Mouse (Mus musculus): ENCODE data around the gene Ucp2.

Ucp2 gene

DNA sequence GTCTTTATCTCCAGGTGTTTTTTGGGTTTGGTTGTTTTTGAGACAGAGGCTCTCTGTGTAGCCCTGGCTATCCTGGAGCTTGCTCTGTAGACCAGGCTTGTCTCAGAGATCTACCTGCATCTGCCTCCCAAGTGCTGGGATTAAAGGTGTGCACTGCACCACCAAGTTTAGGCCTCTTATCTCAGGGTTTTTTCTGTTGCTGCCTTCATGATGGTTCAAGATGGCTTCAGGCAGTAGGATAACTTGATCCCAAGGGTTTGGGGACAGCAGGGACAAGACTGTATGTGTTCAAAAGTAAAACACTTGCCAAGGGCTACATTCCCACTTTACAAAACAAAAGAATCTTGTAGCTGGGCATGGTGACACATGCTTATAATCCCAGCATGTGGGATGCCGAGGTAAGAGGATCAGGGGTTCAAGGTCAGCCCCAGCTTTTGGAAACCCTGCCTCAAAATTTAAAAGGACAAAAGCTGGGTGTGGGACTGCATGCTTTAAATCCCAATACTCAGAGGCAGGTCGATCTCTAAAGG is 8.8 kb downstream of the Ucp2 start:
- DNase-seq (ENCODE audit: low spot score in 2 of 2), result peak in 1 of 2 experiments; percentile 37

DNA sequence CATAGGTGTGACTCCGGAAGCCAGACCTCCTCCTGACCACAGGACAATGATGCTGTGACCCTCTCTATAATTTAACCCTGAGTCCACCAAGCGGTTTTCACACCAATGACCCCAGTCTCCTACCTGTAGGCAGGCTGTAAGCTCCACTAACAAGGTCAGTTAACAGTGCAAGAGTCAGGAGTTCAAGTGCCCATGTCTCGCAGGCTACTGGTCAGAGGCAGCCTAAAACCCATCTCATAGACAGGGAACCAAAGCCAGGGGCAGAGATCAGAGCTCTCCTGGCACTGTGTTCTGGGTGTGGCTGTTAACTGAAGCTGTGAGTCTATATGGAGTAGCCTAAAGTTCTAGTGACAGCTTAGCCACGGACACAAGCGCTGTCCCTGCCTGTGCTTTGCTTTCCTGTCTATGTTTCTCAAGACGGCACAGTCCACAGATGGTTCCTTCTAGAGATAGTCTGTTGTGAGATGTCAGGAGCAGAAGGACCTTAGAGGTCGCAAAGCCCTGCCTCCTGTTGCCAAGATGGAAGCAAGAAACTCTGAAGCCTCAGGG is 9.3 kb downstream of the Ucp2 start:
- peak; percentile 50 to 57 for DNase-seq (ENCODE audit: low spot score in 2 of 2)

DNA sequence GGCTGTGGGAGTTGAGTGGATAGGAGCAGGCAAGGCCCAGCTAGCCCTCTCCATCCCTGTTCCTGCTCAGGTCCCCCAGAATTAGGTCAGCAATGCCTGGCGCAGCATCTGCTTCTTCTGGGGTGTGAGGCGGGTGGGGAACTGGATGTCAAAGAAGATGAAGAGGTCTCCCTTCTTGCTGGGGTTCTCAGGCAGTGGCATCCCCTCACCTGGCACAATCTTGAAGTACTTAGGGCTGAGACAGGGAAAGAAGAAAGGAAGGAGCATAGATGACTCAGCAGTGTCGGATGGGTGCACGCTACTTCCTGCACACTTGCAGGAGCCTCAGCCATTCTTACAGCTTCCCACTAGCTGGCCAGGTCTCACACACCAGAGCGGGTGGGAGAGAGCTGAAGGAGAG is 9.9 kb downstream of the Ucp2 start:
- DNase-seq (ENCODE audit: low spot score in 2 of 2), result peak; percentile 50 to 52

- DNase-seq (ENCODE audit: low spot score in 2 of 2), result peak; percentile 24 to 31
These were observed 11.8 kb downstream of the Ucp2 start for GRCm38 (mm10) chr7:100504740-100505487.

DNA sequence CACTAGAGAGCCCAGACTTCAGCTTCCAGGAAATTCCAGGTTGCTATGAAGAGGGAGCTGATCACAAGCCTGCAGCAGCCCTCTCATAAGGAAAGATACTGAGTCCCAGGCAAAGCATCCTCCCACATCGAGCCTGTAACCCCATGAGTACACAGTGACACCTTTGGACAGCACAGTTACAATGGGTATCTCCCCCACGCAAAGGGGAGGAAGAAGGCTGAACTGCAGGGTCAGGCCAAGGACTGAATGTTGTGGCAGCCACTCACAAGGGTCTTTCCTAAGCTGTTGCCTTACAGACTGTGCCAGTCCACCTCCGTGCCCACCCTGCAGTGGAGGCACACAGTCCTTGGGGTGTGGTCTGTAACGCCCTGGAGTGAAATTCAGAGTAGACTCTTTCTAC is 13.4 kb downstream of the Ucp2 start:
- DNase-seq (ENCODE audit: low spot score in 2 of 2), result peak in 1 of 2 experiments; percentile 19

DNA sequence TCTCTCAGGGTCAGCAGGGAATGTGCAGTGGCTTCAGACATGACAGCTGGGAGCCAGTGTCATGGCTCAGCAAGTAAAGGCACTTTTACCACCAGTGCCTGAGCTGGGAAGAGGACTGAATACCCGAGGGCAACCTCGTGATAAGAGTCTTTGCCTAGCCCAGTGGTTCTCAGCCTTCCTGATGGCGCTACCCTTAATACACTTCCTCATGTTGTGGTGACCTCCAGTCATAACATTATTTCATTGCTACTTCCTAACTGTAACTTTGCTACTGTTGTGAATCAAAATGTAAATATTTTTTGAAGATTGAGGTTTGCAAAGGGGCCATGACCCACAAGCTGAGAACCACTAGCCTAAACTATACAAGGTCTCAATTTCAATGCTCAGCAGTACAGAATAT is 15.5 kb downstream of the Ucp2 start:
- no peak for DNase-seq (ENCODE audit: low spot score in 2 of 2)

- DNase-seq (ENCODE audit: low spot score in 2 of 2), result no peak
These were observed 18.5 kb downstream of the Ucp2 start for GRCm38 (mm10) chr7:100511602-100512001.

DNA sequence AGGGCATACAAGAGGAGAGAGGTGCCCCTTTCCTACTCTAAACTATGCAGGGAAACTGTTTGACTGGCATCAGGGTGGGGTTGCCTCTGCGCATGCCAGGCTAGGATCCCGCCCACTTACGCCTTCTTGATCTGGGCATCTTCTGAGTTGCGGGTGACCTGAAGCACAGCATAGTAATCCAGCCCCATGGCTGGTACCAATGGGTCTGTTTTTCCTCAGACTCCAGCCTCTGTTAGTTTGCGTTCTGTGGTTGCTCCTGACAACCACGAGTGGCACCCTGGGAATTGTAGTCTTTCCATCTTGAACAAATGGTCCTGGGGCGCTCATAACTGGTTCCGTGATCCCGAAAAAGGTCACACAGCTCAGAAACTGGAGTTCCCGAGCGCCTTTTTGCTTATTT is 21.4 kb downstream of the Ucp2 start, which contains the start of gene Dnajb13:
Gene Dnajb13 (minus strand): TSS at position 388 of the 400 bp plus-strand sequence.
- DNase-seq (ENCODE audit: low spot score in 2 of 2), result no peak

- no peak for DNase-seq (ENCODE audit: low spot score in 2 of 2)
These were observed 27.1 kb downstream of the Ucp2 start for GRCm38 (mm10) chr7:100520204-100520603.

- peak; percentile 83 to 91 for DNase-seq (ENCODE audit: low spot score in 2 of 2)
These were observed 27.6 kb downstream of the Ucp2 start for GRCm38 (mm10) chr7:100520663-100521285.

GRCm38 (mm10) chr7:100522222-100522621 is 29.1 kb downstream of the Ucp2 start:
- no peak for DNase-seq (ENCODE audit: low spot score in 2 of 2)

DNA sequence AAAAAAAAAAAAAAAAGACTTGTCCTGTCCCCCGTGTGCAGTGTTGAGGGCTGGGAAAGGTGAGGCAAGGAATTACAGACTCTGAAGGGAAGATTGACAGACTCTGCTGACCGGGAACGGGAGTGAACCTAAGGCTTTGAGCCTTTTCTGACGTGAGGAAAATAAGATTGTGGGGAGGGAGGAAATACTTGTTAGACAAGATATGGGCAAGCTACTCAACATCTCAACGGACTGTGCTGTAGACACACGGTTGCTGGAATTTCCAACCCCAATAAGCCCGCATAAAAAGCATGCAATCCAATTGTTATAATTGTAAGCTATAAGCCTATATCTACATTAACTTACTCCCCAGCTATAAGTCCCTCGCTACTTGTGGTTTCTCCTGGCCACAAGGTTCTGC is 31.5 kb downstream of the Ucp2 start:
- no peak for DNase-seq (ENCODE audit: low spot score in 2 of 2)

DNA sequence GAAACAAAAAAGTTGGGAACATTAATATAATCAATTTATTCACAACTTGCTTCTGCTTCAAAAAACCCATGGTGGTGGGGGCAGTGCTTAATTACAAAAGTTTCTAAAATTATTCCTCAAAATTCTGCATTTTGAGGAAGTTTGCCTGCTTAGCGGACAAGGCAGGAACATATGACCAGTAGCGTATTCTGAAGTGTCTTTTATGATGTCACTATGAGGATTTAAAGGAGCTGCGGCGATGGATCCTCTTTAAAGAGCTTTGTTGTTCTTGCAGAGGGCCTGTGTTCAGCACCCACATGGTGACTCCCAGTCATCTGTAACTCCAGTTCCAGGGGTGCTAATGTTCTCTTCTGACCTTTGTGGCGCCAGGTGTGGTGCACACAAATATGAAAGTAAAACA is 37.6 kb downstream of the Ucp2 start:
- no peak for DNase-seq (ENCODE audit: low spot score in 2 of 2)

GRCm38 (mm10) chr7:100533503-100533902 is 40.4 kb downstream of the Ucp2 start:
- no peak for DNase-seq (ENCODE audit: low spot score in 2 of 2)

GRCm38 (mm10) chr7:100534216-100534615 is 41.1 kb downstream of the Ucp2 start:
- no peak for DNase-seq (ENCODE audit: low spot score in 2 of 2)

DNA sequence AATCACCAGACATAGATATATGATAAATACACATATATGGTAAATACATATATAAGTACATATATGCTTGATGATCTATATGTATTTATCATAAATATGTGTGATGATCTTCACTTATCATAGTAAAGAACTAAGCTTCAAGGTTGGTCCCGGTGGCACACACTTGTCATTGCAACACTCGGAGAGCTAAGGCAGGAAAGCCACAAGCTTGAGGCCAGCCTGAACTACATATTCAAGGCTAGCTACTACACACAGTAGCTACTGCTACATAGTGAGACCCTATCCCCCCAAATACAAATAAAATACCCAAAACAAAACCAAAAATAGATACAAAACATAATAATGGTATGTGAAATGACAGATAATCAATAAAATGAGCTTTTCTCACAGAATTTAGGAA is 42.7 kb downstream of the Ucp2 start:
- DNase-seq (ENCODE audit: low spot score in 2 of 2), result no peak

DNA sequence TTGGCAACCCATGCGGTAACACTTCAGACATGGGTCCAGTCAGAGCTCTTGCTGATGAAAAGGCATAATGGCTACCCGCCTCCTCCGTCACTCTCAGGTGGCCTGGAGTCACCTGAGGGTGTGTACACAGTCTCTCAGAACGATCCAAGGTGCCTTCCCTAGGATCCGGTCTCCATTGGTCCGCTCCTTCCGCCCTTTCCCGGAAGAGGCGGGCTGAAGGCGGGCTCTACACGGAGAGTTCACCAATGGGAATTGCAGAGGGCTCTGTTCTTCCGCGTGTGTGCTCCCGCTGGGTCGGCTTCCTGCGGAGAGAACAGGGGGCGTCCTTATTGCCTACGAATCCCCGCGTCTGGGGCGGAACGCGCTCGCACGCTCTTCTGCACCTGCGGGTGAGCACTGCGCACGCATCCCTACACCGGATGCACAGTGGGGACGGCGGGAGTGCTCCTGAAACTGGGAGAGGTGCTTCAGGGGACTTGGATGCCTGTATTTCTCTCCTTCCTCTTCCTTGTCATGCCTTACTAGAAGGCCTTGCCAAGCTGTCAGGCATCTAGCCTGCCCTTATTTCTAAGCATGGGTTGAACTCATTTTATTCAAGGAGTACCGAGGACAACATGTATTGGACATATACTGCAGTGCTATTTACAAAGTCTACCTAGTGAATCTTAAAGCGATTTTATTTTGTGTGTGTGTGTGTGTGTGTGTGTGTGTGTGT is 43.8 kb downstream of the Ucp2 start, which contains the start of gene Coa4:
Gene Coa4 (plus strand): TSS at position 268 of the 715 bp plus-strand sequence.
- DNase-seq (ENCODE audit: low spot score in 2 of 2), result peak; percentile 73 to 88

GRCm38 (mm10) chr7:100537519-100537902 is 44.4 kb downstream of the Ucp2 start:
- no peak for DNase-seq (ENCODE audit: low spot score in 2 of 2)

DNA sequence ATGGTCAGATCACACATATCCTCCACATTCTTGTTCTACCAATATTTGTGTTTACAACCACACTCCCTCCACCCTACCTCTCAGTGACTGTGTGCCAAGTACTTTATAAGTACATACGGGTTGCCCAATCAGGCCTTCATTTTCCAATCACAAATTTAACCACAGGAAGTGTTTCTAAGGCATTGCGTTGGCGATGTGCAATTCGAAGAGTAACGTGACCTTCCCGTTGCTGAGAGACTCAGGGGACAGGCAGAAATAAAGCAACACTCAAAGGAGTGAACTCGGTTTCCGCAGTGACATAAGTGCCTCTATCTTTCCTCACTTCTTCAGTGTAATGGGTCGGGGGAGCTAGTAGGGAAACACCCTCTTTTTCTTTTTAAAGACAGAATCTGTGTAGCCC is 46.4 kb downstream of the Ucp2 start:
- DNase-seq (ENCODE audit: low spot score in 2 of 2), result peak in 1 of 2 experiments; percentile 18

- no peak for DNase-seq (ENCODE audit: low spot score in 2 of 2)
These were observed 51.3 kb downstream of the Ucp2 start for GRCm38 (mm10) chr7:100544437-100544836.

DNA sequence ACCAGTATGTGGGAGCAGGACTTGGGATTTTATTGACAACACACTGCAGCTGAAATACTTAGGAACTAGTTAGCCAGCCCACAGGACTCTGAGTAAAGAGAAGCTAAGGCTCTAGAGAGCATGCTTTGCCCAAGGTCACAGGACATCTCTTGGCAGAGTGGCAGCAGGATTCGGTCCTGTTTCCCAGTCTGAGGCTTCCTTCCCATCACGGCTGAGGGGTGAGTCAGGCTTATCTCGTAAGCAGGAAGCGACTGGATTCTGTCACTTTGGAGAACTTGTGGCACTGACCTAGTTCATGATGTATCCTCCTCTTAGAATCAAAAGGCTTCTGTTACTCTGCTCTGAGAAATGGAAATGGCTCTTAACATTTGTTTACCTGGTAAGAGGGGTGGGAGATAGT is 54.5 kb downstream of the Ucp2 start:
- DNase-seq (ENCODE audit: low spot score in 2 of 2), result no peak

- DNase-seq (ENCODE audit: low spot score in 2 of 2), result no peak
These were observed 56.7 kb downstream of the Ucp2 start for GRCm38 (mm10) chr7:100549796-100550195.

Data from spleen, postnatal 10 days (tissue).